Mouse (Mus musculus): Measurements from ENCODE around the gene Tspan10. TPM values are rescaled to one million over a fixed set of nuclear protein-coding genes. Genes with fewer than 3 reads are reported as not detected.

Gene Tspan10
- total RNA-seq, 1 experiment: not detected

GRCm38 (mm10) chr11:120464365-120464764, 21.9 kb downstream of the Tspan10 start:
- in situ Hi-C loops (cut with MboI; ENCODE audit: low sequenced_read_pairs in 2 of 2, unreplicated experiment in 2 of 2): no loop called here
- peaks cover 28% of the 10 kb centered on the region for H3K36me3 ChIP-seq (ENCODE audit: control insufficient read depth, insufficient read depth, low read length, poor library complexity, severe bottlenecking)
- no peak overlapping the region for H3K4me3 ChIP-seq (ENCODE audit: insufficient read depth in 1 of 2, low read depth in 1 of 2, low read length in 2 of 2, poor library complexity in 1 of 2, severe bottlenecking in 1 of 2)
- H3K27ac ChIP-seq (ENCODE audit: insufficient read depth, low read depth, low read length, poor library complexity, severe bottlenecking): no peak overlapping the region
- no peaks in the 10 kb centered on the region for H3K9me3 ChIP-seq (ENCODE audit: control insufficient read depth, insufficient read depth, low read depth, low read length)
- H3K4me1 ChIP-seq (ENCODE audit: control insufficient read depth in 2 of 2, insufficient read depth in 2 of 2, low read length in 2 of 2, poor library complexity in 1 of 2): 0 out of 4 replicates have a peak, but pooled peaks cover 2% of the 10 kb centered on the region in 2 experiments
- no peak overlapping the region for H3K9ac ChIP-seq (ENCODE audit: insufficient read depth, low read depth, low read length, poor library complexity, severe bottlenecking)
- no peak for DNase-seq (ENCODE audit: low read depth, low spot score)
- TF ChIP-seq ZNF384 (IDR thresholded peaks at IDR 0.05; ENCODE audit: low read depth, low read length) (no peak), ZC3H11A (IDR thresholded peaks at IDR 0.05; ENCODE audit: borderline replicate concordance, low read depth, low read length) (no peak), HCFC1 (IDR thresholded peaks at IDR 0.05; ENCODE audit: borderline replicate concordance, insufficient read depth, low read length) (no peak), MAFK (IDR thresholded peaks at IDR 0.05; ENCODE audit: insufficient read depth, low read depth, low read length) (no peak), CHD2 (IDR thresholded peaks at IDR 0.05; ENCODE audit: low read depth, low read length) (no peak)

GRCm38 (mm10) chr11:120465521-120465920, 23.1 kb downstream of the Tspan10 start:
- in situ Hi-C loops (cut with MboI; ENCODE audit: low sequenced_read_pairs in 2 of 2, unreplicated experiment in 2 of 2): no loop called here
- Histone ChIP-seq H3K36me3 (ENCODE audit: control insufficient read depth, insufficient read depth, low read length, poor library complexity, severe bottlenecking) (peaks cover 22% of the 10 kb centered on the region), H3K9me3 (ENCODE audit: control insufficient read depth, insufficient read depth, low read depth, low read length) (no peaks in the 10 kb centered on the region), H3K4me1 (ENCODE audit: control insufficient read depth in 2 of 2, insufficient read depth in 2 of 2, low read length in 2 of 2, poor library complexity in 1 of 2) (0 out of 4 replicates have a peak, but pooled peaks cover 2% of the 10 kb centered on the region in 2 experiments), H3K4me3 (ENCODE audit: insufficient read depth in 1 of 2, low read depth in 1 of 2, low read length in 2 of 2, poor library complexity in 1 of 2, severe bottlenecking in 1 of 2) (no peak overlapping the region), H3K27ac (ENCODE audit: insufficient read depth, low read depth, low read length, poor library complexity, severe bottlenecking) (no peak overlapping the region), H3K9ac (ENCODE audit: insufficient read depth, low read depth, low read length, poor library complexity, severe bottlenecking) (no peak overlapping the region)
- DNase-seq (ENCODE audit: low read depth, low spot score): no peak
- TF ChIP-seq HCFC1 (IDR thresholded peaks at IDR 0.05; ENCODE audit: borderline replicate concordance, insufficient read depth, low read length) (no peak), ZNF384 (IDR thresholded peaks at IDR 0.05; ENCODE audit: low read depth, low read length) (no peak), ZC3H11A (IDR thresholded peaks at IDR 0.05; ENCODE audit: borderline replicate concordance, low read depth, low read length) (no peak), MAFK (IDR thresholded peaks at IDR 0.05; ENCODE audit: insufficient read depth, low read depth, low read length) (no peak), CHD2 (IDR thresholded peaks at IDR 0.05; ENCODE audit: low read depth, low read length) (no peak)

DNA sequence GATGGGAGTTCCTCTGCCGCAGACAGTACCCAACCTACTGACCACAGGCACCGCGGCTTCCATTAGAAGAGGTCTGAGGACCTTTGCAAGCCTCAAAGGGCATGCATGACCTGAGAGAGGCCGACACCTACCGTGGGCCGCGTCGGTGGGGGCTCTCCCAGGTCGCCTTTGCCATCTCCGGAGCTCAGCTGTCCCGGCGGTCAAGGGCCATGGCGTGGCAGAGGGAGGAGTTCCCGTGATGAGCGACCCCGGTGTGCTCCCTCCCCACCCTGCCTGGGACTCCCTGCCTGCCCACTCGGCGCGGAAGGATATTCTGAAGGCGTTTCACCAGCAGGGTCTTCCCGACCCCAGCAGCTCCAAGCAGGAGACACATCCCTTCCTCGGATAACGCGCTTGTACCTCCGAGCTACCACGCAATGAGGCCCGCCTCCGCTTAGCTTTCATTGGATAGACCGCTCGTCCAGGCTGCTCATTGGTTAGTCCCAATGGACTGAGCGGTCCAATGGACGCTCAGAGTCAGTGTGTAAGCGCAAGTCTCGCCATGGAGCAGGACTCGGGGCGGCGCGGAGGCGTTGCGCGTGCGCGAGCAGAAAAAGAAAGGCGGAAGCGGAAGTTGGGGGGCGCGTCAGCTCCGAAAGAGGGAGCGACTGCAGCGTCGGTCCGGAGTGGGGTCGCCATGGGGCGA, 24.7 kb downstream of the Tspan10 start, which contains the start of gene Arl16:
Gene Arl16 (minus strand): TSS at position 557 of the 685 bp plus-strand sequence.
- H3K9ac ChIP-seq (ENCODE audit: insufficient read depth, low read depth, low read length, poor library complexity, severe bottlenecking): peak within 1 kb of the TSS; percentile 91
- in situ Hi-C loops (cut with MboI; ENCODE audit: low sequenced_read_pairs in 2 of 2, unreplicated experiment in 2 of 2): no loop called here
- H3K4me1 ChIP-seq (ENCODE audit: control insufficient read depth in 2 of 2, insufficient read depth in 2 of 2, low read length in 2 of 2, poor library complexity in 1 of 2): 0 out of 4 replicates have a peak, but pooled peaks cover 2% of the 10 kb centered on the region in 2 experiments
- no peaks in the 10 kb centered on the region for H3K9me3 ChIP-seq (ENCODE audit: control insufficient read depth, insufficient read depth, low read depth, low read length)
- H3K4me3 ChIP-seq (ENCODE audit: insufficient read depth in 1 of 2, low read depth in 1 of 2, low read length in 2 of 2, poor library complexity in 1 of 2, severe bottlenecking in 1 of 2): peak within 1 kb of the TSS; percentile 91 to 94
- TF ChIP-seq MAFK (IDR thresholded peaks at IDR 0.05; ENCODE audit: insufficient read depth, low read depth, low read length): no peak
- TF ChIP-seq CHD2 (IDR thresholded peaks at IDR 0.05; ENCODE audit: low read depth, low read length): peak; percentile 85
- H3K36me3 ChIP-seq (ENCODE audit: control insufficient read depth, insufficient read depth, low read length, poor library complexity, severe bottlenecking): peaks cover 14% of the 10 kb centered on the region
- H3K27ac ChIP-seq (ENCODE audit: insufficient read depth, low read depth, low read length, poor library complexity, severe bottlenecking): no peak within 1 kb of the TSS
- DNase-seq (ENCODE audit: low read depth, low spot score): peak; percentile 98

- Histone ChIP-seq H3K4me3 (ENCODE audit: insufficient read depth in 1 of 2, low read depth in 1 of 2, low read length in 2 of 2, poor library complexity in 1 of 2, severe bottlenecking in 1 of 2) (peak overlapping the region; percentile 91 to 94), H3K4me1 (ENCODE audit: control insufficient read depth in 2 of 2, insufficient read depth in 2 of 2, low read length in 2 of 2, poor library complexity in 1 of 2) (0 out of 4 replicates have a peak, but pooled peaks cover 2% of the 10 kb centered on the region in 2 experiments), H3K9me3 (ENCODE audit: control insufficient read depth, insufficient read depth, low read depth, low read length) (no peaks in the 10 kb centered on the region), H3K36me3 (ENCODE audit: control insufficient read depth, insufficient read depth, low read length, poor library complexity, severe bottlenecking) (peaks cover 15% of the 10 kb centered on the region), H3K27ac (ENCODE audit: insufficient read depth, low read depth, low read length, poor library complexity, severe bottlenecking) (no peak overlapping the region), H3K9ac (ENCODE audit: insufficient read depth, low read depth, low read length, poor library complexity, severe bottlenecking) (peak overlapping the region; percentile 91)
- DNase-seq (ENCODE audit: low read depth, low spot score): no peak
- in situ Hi-C loops (cut with MboI; ENCODE audit: low sequenced_read_pairs in 2 of 2, unreplicated experiment in 2 of 2): no loop called here
- TF ChIP-seq ZNF384 (IDR thresholded peaks at IDR 0.05; ENCODE audit: low read depth, low read length) (no peak), ZC3H11A (IDR thresholded peaks at IDR 0.05; ENCODE audit: borderline replicate concordance, low read depth, low read length) (no peak), HCFC1 (IDR thresholded peaks at IDR 0.05; ENCODE audit: borderline replicate concordance, insufficient read depth, low read length) (no peak), CHD2 (IDR thresholded peaks at IDR 0.05; ENCODE audit: low read depth, low read length) (no peak), MAFK (IDR thresholded peaks at IDR 0.05; ENCODE audit: insufficient read depth, low read depth, low read length) (peak; percentile 40; the same call in 1 of the 2 replicates)
These were observed 25.3 kb downstream of the Tspan10 start for GRCm38 (mm10) chr11:120467736-120468092.

All from ES-E14 (cell line).